Mouse (Mus musculus) erythroblast, embryonic 14.5 days (primary cell): ENCODE results near the gene E2f8.

ENCODE experiments used
- GATA1 ChIP-seq: IDR thresholded peaks from 2 replicates; pipeline ENCODE4 v1.6.1; 2012; ENCODE audit warnings: low read length, inconsistent platforms, mixed read lengths
- TAL1 ChIP-seq: IDR thresholded peaks from 3 replicates; pipeline ENCODE4 v1.6.1; 2012; ENCODE audit warnings: low read length, inconsistent platforms, mixed read lengths

DNA sequence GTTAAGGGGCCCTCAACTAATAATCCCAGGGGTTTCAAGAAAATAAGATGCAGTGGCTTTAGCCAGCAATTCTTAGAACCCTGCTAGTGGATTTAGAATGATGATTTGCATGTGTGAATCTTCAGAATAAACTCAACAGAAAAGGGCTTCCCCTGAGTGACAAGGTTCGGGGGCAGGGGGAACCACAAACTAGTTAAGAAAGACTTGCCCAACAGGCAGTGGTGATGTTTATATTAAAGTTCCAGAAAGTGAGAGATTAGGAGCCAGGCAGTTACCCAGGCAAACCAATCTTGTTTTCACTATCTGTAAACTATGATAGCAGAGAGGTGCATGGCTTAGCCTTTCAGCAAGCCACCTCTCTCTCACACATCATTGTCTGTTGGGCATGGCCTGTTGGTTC is 48.7 kb downstream of the E2f8 start:
- TF ChIP-seq GATA1 = no peak
- TF ChIP-seq TAL1 = no peak
